Mouse (Mus musculus): Measurements from ENCODE around the gene A930033H14Rik.

GRCm38 (mm10) chr10:69219289-69219626, 6.4 kb upstream of the A930033H14Rik start:
- TF ChIP-seq GATA1 (IDR thresholded peaks at IDR 0.05; ENCODE audit: borderline replicate concordance, low read length) (no peak), FLI1 (IDR thresholded peaks at IDR 0.05; ENCODE audit: low read length) (peak; percentile 50; the same call in 1 of the 2 replicates)
